Mouse (Mus musculus) lung, adult 2 months (tissue): Measurements from ENCODE around the gene Natd1.

Experiments used
- CTCF ChIP-seq: fragments of 200-500 bp; IDR thresholded peaks from 2 replicates; pipeline ENCODE4 v1.5.1; 2011; ENCODE audit warnings: mild to moderate bottlenecking, low read length, control low read depth; ENCODE audit not compliant: insufficient read depth
- POLR2A ChIP-seq: fragments of 200-500 bp; IDR thresholded peaks from 2 replicates; pipeline ENCODE4 v1.6.1; 2011; ENCODE audit warnings: low read depth, mild to moderate bottlenecking, control low read depth, low read length, borderline replicate concordance; ENCODE audit errors: extremely low read depth

- TF ChIP-seq CTCF (no peak), POLR2A (no peak)
Measured at GRCm38 (mm10) chr11:60882386-60882785, 32.2 kb downstream of the Natd1 start.
